Mouse (Mus musculus) T-helper 17 cell (primary cell): Measurements from ENCODE around the gene Casp8.

Source experiments
- in situ Hi-C, 2 experiments: fragments of 300-600 bp; cut with MboI, MseI; formaldehyde crosslinking; loops; 1 replicate in 1 of 2; 2 replicates in 1 of 2; pipeline ENCODE4 v1.15.1; 2025; ENCODE audit warnings: high pct_unique_total_duplicates in 2 of 2

Casp8 gene

DNA sequence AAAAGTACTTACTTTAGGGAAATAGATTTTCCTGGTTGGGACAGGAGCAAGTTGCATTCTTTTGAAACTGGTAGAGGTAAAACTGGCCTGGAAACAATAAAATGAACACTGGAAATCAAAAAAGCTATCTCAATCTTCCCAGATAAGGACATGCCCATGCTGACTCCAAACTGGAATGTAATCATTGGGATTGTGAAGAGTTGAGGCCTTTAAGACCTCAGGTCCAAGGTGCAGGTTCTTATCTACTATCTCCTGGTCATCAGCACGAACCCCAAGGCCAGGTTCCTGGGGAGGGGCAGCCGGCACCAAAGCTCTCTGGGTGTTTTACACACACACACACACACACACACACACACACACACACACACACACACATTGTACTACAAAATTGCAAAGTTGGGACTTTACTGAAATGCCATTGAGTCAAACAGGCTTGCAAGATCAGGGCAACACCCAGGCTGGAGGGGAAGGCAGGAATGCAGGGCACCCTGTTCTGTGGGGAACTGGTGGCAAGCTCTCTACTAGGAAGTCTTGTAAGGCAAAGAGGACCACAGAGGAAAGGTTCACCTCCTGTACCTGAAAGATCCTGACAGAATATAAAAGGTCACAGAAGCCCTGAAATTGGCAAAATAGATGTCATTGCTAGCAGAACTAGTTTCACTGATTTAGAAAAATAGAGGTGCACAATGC is 96.5 kb downstream of the Casp8 start:
- in situ Hi-C loops, result loop anchor here in 1 of 2 experiments (5.0 kb wide), 1 partner anchor 199 kb away; no protein-coding TSS in a partner anchor

DNA sequence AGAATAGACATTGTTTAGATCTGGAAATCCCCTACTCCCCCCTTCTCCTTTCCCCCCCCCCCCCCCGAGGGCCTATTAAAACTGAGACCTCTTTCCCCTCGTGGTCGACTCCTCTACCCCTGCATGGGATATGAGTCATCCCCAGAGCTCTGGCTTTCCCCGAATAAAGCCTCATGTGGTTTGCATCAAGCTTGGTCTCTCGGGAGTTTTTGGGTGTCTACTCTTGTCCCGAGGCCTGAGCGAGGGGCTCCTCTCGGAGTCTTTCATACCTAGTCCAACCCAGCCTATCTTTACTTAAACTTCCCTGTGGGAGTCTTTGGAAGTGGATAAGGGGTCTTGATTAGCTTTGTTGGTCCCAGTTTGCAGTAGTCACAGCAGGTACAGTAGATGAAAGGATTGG is 97.2 kb downstream of the Casp8 start:
- in situ Hi-C loops, result loop anchor here in 1 of 2 experiments (5.0 kb wide), 1 partner anchor 200 kb away; no protein-coding TSS in a partner anchor
